Mouse (Mus musculus) forebrain, embryonic 10.5 days (tissue): ENCODE measurements around the gene Sult1c2. TPM values are rescaled to one million over a fixed set of nuclear protein-coding genes. Genes with fewer than 3 reads are reported as not detected.

Experiments used
- polyA plus RNA-seq: library from polyadenylated mRNA; unstranded; fragments of >200 nt; fragmentation: Nextera tagmentation; extraction: Ambion mirVana; gene quantifications from 2 replicates; pipeline ENCODE4 v1.2.1, GENCODE M21; 2016

The Sult1c2 gene
- polyA plus RNA-seq, 1 experiment from 2014 or later = not detected

Other genes starting within 250 kb of the Sult1c2 start
- gene Sgo1, start 157.0 kb downstream of the Sult1c2 start, polyA plus RNA-seq = 47.3 and 54.9 TPM in 2 replicates
- gene Sult1c1, start 144.3 kb upstream of the Sult1c2 start, polyA plus RNA-seq = not detected in 2 replicates